Mouse (Mus musculus) MN1 (cell line): ENCODE data around the gene Prkn.
A peak's percentile ranks its signal among the peaks of the same experiment; 100 is the strongest.

Experiments
- DNase-seq: peaks from one replicate; pipeline ENCODE4 v3.0.0-alpha.2; 2016; ENCODE audit warnings: low spot score

The Prkn gene

GRCm38 (mm10) chr17:11142321-11142720 is 302.1 kb downstream of the Prkn start:
- no peak for DNase-seq

GRCm38 (mm10) chr17:11156119-11156518 is 315.9 kb downstream of the Prkn start:
- no peak for DNase-seq

GRCm38 (mm10) chr17:11157536-11157935 is 317.4 kb downstream of the Prkn start:
- no peak for DNase-seq

GRCm38 (mm10) chr17:11161436-11161835 is 321.3 kb downstream of the Prkn start:
- no peak for DNase-seq

GRCm38 (mm10) chr17:11162770-11163169 is 322.6 kb downstream of the Prkn start:
- DNase-seq: no peak

GRCm38 (mm10) chr17:11187356-11187755 is 347.2 kb downstream of the Prkn start:
- DNase-seq: no peak

GRCm38 (mm10) chr17:11188494-11188893 is 348.3 kb downstream of the Prkn start:
- no peak for DNase-seq

GRCm38 (mm10) chr17:11190306-11190705 is 350.1 kb downstream of the Prkn start:
- DNase-seq: no peak

GRCm38 (mm10) chr17:11198134-11198533 is 357.9 kb downstream of the Prkn start:
- DNase-seq: no peak

GRCm38 (mm10) chr17:11209063-11209462 is 368.9 kb downstream of the Prkn start:
- DNase-seq: peak; percentile 28

GRCm38 (mm10) chr17:11211006-11211405 is 370.8 kb downstream of the Prkn start:
- no peak for DNase-seq

- DNase-seq: no peak
These were observed 371.4 kb downstream of the Prkn start for GRCm38 (mm10) chr17:11211591-11211990.

- no peak for DNase-seq
These were observed 373.5 kb downstream of the Prkn start for GRCm38 (mm10) chr17:11213689-11214088.

GRCm38 (mm10) chr17:11229011-11229410 is 388.8 kb downstream of the Prkn start:
- DNase-seq: no peak

GRCm38 (mm10) chr17:11229426-11229825 is 389.2 kb downstream of the Prkn start:
- no peak for DNase-seq

GRCm38 (mm10) chr17:11230604-11231395 is 390.6 kb downstream of the Prkn start:
- peak; percentile 14 for DNase-seq

GRCm38 (mm10) chr17:11235273-11235672 is 395.1 kb downstream of the Prkn start:
- DNase-seq: no peak

GRCm38 (mm10) chr17:11245040-11245439 is 404.9 kb downstream of the Prkn start:
- no peak for DNase-seq

GRCm38 (mm10) chr17:11249216-11249615 is 409.0 kb downstream of the Prkn start:
- no peak for DNase-seq

- no peak for DNase-seq
These were observed 420.5 kb downstream of the Prkn start for GRCm38 (mm10) chr17:11260663-11261062.

GRCm38 (mm10) chr17:11261679-11262078 is 421.5 kb downstream of the Prkn start:
- no peak for DNase-seq

- no peak for DNase-seq
These were observed 427.8 kb downstream of the Prkn start for GRCm38 (mm10) chr17:11267951-11268350.

- DNase-seq: no peak
These were observed 430.0 kb downstream of the Prkn start for GRCm38 (mm10) chr17:11270179-11270578.

- DNase-seq: no peak
These were observed 431.7 kb downstream of the Prkn start for GRCm38 (mm10) chr17:11271876-11272275.
